Mouse (Mus musculus): ENCODE results near the gene Tmem217. TPM values are rescaled to one million over a fixed set of nuclear protein-coding genes. Genes with fewer than 3 reads are reported as not detected.

Gene Tmem217
- polyA plus RNA-seq, 1 experiment from 2014 or later = 0.49 TPM

- ATAC-seq = peak; percentile 94
- no peaks in the 10 kb centered on the region for H3K27me3 ChIP-seq (replicated peaks)
- peaks cover 20% of the 10 kb centered on the region for H3K4me1 ChIP-seq (replicated peaks)
- H3K9ac ChIP-seq = peak overlapping the region; percentile 68
- H3K27ac ChIP-seq = peak overlapping the region; percentile 90
- H3K9me3 ChIP-seq = no peaks in the 10 kb centered on the region
- peaks cover 5% of the 10 kb centered on the region; the same call in 1 of the 2 replicates for H3K36me3 ChIP-seq
- H3K4me2 ChIP-seq (replicated peaks) = peak overlapping the region; percentile 90
- WGBS = under 1% methylated on average over 51 of the region's 68 CpGs
- H3K4me3 ChIP-seq (replicated peaks) = peak overlapping the region; percentile 83
Measured at GRCm38 (mm10) chr17:29489971-29490712, 62.0 kb downstream of the Tmem217 start.

- Histone ChIP-seq H3K4me1 (replicated peaks) (peaks cover 16% of the 10 kb centered on the region), H3K9ac (peak overlapping the region; percentile 68), H3K27me3 (replicated peaks) (no peaks in the 10 kb centered on the region), H3K4me3 (replicated peaks) (peak overlapping the region; percentile 83), H3K36me3 (peaks cover 5% of the 10 kb centered on the region; the same call in 1 of the 2 replicates), H3K9me3 (no peaks in the 10 kb centered on the region), H3K4me2 (replicated peaks) (peak overlapping the region; percentile 90), H3K27ac (peak overlapping the region; percentile 90)
- ATAC-seq = no peak
- 5% methylated on average over 30 of the region's 30 CpGs for WGBS
Measured at GRCm38 (mm10) chr17:29488978-29489970, 62.9 kb downstream of the Tmem217 start.

DNA sequence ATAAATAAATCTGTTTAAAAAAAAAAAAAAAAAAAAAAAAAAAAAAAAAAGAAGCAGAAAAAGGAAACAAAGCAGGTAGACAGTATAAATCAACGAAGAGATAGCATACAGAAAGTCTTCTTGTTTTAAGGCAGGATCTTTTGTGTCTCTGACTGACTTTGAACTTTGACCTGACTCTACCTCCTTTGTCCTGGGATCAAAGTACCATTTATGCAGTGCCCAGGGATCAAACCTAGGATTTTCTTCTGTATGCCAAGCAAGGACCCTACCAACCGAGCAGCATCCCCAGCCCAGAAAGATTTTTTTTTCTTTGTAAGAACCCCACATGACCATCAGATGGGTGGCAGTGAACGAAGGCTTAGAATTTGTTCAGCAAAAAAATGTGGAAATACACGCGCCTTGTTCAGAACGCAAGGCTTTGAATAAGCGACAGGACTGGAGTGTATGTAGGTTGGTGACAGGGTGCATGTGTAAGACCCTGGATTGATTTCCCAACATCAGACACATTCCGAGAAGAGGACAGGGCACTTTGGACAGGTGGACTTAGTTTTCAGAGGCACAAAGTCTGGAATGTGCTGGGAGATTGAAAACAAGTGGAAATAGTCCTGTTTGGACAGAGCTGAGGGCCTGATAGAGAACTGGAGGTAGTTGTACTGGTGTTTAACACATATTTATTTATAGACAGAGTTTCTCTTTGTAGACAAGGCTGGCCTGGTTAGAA lies 63.8 kb downstream of the Tmem217 start:
- H3K27me3 ChIP-seq (replicated peaks) = no peaks in the 10 kb centered on the region
- no peak for ATAC-seq
- no peaks in the 10 kb centered on the region for H3K36me3 ChIP-seq
- H3K9ac ChIP-seq = no peak overlapping the region
- no peak overlapping the region for H3K4me3 ChIP-seq (replicated peaks)
- 86% methylated on average over 8 of the region's 8 CpGs for WGBS
- peak overlapping the region; percentile 90; the same call in 1 of the 2 replicates for H3K4me2 ChIP-seq (replicated peaks)
- no peak overlapping the region for H3K27ac ChIP-seq
- H3K4me1 ChIP-seq (replicated peaks) = peaks cover 13% of the 10 kb centered on the region
- H3K9me3 ChIP-seq = no peaks in the 10 kb centered on the region

- no peak overlapping the region for H3K27ac ChIP-seq
- no peak for ATAC-seq
- H3K4me3 ChIP-seq (replicated peaks) = no peak overlapping the region
- H3K9me3 ChIP-seq = no peaks in the 10 kb centered on the region
- H3K4me1 ChIP-seq (replicated peaks) = peaks cover 7% of the 10 kb centered on the region
- H3K4me2 ChIP-seq (replicated peaks) = no peak overlapping the region
- H3K27me3 ChIP-seq (replicated peaks) = no peaks in the 10 kb centered on the region
- WGBS = 73% methylated on average over 3 of the region's 3 CpGs
- no peaks in the 10 kb centered on the region for H3K36me3 ChIP-seq
- no peak overlapping the region for H3K9ac ChIP-seq
Measured at GRCm38 (mm10) chr17:29485336-29486233, 66.6 kb downstream of the Tmem217 start.

GRCm38 (mm10) chr17:29484431-29484830 lies 67.8 kb downstream of the Tmem217 start:
- H3K9me3 ChIP-seq = no peaks in the 10 kb centered on the region
- no peaks in the 10 kb centered on the region for H3K27me3 ChIP-seq (replicated peaks)
- no peak overlapping the region for H3K4me2 ChIP-seq (replicated peaks)
- H3K9ac ChIP-seq = no peak overlapping the region
- no peak overlapping the region for H3K4me3 ChIP-seq (replicated peaks)
- WGBS = 64% methylated on average over 2 of the region's 2 CpGs
- no peak for ATAC-seq
- H3K4me1 ChIP-seq (replicated peaks) = peaks cover 7% of the 10 kb centered on the region
- no peaks in the 10 kb centered on the region for H3K36me3 ChIP-seq
- no peak overlapping the region for H3K27ac ChIP-seq

- H3K4me2 ChIP-seq (replicated peaks) = no peak overlapping the region
- H3K9me3 ChIP-seq = no peaks in the 10 kb centered on the region
- H3K36me3 ChIP-seq = no peaks in the 10 kb centered on the region
- H3K9ac ChIP-seq = no peak overlapping the region
- no peaks in the 10 kb centered on the region for H3K27me3 ChIP-seq (replicated peaks)
- no peak overlapping the region for H3K4me3 ChIP-seq (replicated peaks)
- WGBS = 93% methylated on average over 2 of the region's 2 CpGs
- H3K4me1 ChIP-seq (replicated peaks) = no peaks in the 10 kb centered on the region; the same call in 1 of the 2 replicates
- H3K27ac ChIP-seq = no peak overlapping the region
- no peak for ATAC-seq
Measured at GRCm38 (mm10) chr17:29483282-29483681, 68.9 kb downstream of the Tmem217 start.

- Histone ChIP-seq H3K27ac (no peak overlapping the region), H3K9me3 (no peaks in the 10 kb centered on the region), H3K27me3 (replicated peaks) (no peaks in the 10 kb centered on the region), H3K4me3 (replicated peaks) (no peak overlapping the region), H3K4me2 (replicated peaks) (no peak overlapping the region), H3K9ac (no peak overlapping the region), H3K36me3 (no peaks in the 10 kb centered on the region), H3K4me1 (replicated peaks) (no peaks in the 10 kb centered on the region)
- WGBS = 89% methylated on average over 7 of the region's 7 CpGs
- no peak for ATAC-seq
Measured at GRCm38 (mm10) chr17:29482632-29483031, 69.6 kb downstream of the Tmem217 start.

GRCm38 (mm10) chr17:29480256-29480655 lies 71.9 kb downstream of the Tmem217 start:
- Histone ChIP-seq H3K9me3 (no peaks in the 10 kb centered on the region), H3K4me1 (replicated peaks) (no peaks in the 10 kb centered on the region), H3K27me3 (replicated peaks) (no peaks in the 10 kb centered on the region), H3K4me2 (replicated peaks) (no peak overlapping the region), H3K4me3 (replicated peaks) (no peak overlapping the region), H3K36me3 (no peaks in the 10 kb centered on the region), H3K9ac (no peak overlapping the region), H3K27ac (no peak overlapping the region)
- ATAC-seq = no peak
- 84% methylated on average over 2 of the region's 2 CpGs for WGBS

DNA sequence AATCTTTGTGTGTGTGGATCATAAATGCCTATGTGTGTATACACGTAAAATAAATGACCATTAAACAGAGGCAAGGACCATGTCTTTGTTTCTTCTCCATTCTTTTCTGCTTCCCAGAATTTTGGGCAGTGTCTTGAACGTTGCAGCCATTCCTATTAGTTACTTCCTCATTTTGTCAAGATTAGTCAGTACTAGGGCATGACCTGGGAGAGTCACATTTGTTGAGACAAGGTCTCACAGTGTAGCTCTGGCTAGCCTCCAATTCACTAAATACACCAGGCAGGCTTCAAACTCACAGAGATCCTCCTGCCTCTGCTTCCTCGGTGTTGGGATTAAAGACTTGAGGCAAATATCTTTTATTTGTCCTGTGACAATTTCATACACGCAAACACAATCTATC lies 73.9 kb downstream of the Tmem217 start:
- no peaks in the 10 kb centered on the region for H3K27me3 ChIP-seq (replicated peaks)
- no peak overlapping the region for H3K9ac ChIP-seq
- ATAC-seq = no peak
- 80% methylated on average over 4 of the region's 4 CpGs for WGBS
- no peak overlapping the region for H3K27ac ChIP-seq
- no peaks in the 10 kb centered on the region for H3K36me3 ChIP-seq
- H3K4me2 ChIP-seq (replicated peaks) = no peak overlapping the region
- no peak overlapping the region for H3K4me3 ChIP-seq (replicated peaks)
- H3K9me3 ChIP-seq = no peaks in the 10 kb centered on the region
- no peaks in the 10 kb centered on the region for H3K4me1 ChIP-seq (replicated peaks)

- Histone ChIP-seq H3K9ac (no peak overlapping the region), H3K36me3 (no peaks in the 10 kb centered on the region)
Measured at GRCm38 (mm10) chr17:29477357-29477756, 74.8 kb downstream of the Tmem217 start.

DNA sequence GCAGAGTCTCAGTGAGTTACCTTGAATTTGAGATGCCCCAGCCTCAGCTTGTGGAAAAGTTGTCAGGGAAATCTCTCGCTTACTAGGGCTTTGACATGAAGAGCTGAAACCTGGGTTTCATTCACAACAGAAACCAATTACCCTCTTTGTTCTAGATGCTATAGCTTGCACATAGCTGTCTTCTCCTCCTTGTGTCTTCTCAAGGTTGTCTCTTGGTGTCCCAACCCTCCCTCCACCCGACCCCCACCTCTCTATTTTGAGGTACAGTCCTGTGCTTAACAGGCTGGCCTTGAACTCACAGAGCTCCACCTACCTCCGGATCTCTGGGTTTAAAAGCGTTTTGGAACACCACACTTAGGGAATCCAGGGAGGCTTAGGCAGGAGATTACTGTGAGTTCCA lies 75.7 kb downstream of the Tmem217 start:
- no peak overlapping the region for H3K4me2 ChIP-seq (replicated peaks)
- H3K27me3 ChIP-seq (replicated peaks) = no peaks in the 10 kb centered on the region
- no peaks in the 10 kb centered on the region for H3K9me3 ChIP-seq
- 70% methylated on average over 4 of the region's 4 CpGs for WGBS
- H3K4me1 ChIP-seq (replicated peaks) = no peaks in the 10 kb centered on the region
- no peak overlapping the region for H3K27ac ChIP-seq
- H3K4me3 ChIP-seq (replicated peaks) = no peak overlapping the region
- no peak overlapping the region for H3K9ac ChIP-seq
- no peak for ATAC-seq
- no peaks in the 10 kb centered on the region for H3K36me3 ChIP-seq

More at GRCm38 (mm10) chr17:29477357-29477756, 74.8 kb downstream of the Tmem217 start:
- Histone ChIP-seq H3K4me2 (replicated peaks) (no peak overlapping the region), H3K9me3 (no peaks in the 10 kb centered on the region), H3K4me1 (replicated peaks) (no peaks in the 10 kb centered on the region), H3K4me3 (replicated peaks) (no peak overlapping the region), H3K27me3 (replicated peaks) (no peaks in the 10 kb centered on the region), H3K27ac (no peak overlapping the region)
- no peak for ATAC-seq
- 92% methylated on average over 10 of the region's 10 CpGs for WGBS

Data from intestine, embryonic 15.5 days (tissue).